Mouse (Mus musculus) brain, embryonic 18.5 days (tissue): ENCODE results near the gene Slc50a1.

Experiments
- DNase-seq: peaks from one replicate; pipeline ENCODE4 v3.0.0-alpha.2; 2012; ENCODE audit warnings: low read depth, low spot score

Slc50a1 gene

DNA sequence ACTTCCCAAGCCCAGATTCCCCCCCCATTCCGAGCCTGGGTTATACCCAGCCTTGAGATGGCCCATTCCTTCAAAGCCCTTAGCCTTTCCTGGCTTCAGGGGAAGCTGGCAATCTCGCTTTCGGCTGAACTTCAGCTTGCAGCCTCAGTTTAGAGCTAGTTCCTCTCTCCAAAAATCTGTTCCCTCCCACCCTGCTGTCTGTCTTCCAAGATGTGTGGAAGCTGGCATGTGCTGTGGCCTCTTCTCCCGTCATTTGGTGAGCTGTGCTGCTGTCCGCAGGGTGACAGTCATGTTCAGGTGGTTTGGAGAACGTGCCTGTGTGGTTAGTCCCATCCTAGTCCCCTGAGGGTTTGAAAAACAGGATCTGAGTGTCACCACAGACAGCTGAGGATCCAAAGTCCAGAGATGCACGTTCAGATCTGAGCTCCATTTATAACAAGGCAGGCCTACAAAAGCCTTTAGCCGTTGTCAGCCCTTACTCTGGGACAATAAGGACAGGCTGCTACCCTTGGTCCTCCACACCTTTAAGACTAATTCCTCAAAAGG lies 25.4 kb upstream of the Slc50a1 start:
- DNase-seq: no peak

DNA sequence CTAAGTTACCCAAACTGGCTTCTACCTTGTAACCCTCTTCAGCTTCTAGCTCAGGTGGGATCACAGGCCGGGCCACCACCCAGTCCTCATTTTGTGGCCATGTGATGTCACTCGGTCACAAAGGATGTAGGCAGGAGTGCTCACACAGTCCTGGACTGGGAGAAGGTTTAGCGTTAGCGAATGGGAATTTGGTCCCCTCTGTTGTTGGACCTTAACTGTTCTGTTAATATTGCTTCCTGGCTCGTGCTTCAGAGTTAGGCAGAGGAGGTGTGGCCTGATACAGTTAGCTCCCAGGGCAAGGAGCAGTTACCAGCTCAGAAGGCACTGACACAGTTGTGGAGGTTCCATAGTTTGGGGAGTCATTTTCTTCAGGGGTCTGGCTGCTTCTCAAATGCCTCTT lies 23.8 kb upstream of the Slc50a1 start:
- no peak for DNase-seq

DNA sequence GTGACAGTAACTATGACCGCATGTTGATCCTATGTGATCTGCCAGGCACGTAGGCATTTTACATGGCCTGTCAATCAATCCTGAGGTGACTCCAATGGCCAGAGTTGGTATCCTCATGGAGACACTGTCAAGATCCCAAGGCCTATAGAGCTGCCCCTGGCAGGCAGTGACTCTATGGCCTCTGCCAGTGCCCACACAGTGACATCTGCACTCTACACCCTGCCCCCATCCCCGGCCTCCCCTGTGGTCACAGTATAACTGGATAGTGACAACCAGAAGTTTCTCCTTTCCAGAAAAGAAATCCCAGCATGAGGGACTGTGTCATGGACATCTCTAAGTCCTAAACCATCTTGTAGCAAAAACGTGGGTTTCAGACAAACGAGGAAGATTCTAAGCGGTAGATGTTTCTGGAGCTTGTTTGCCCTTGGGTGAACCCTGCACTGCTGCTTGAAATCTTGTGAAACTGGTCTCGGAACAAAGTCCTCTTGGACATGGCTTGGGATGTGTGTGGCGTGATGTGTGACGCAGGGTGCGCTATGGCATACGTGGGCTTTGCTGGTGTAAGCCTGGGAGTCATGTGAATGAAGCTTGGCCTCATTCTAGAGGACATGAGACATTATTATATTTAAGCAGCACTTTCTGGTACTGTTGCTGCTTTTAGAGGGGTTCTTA lies 23.0 kb upstream of the Slc50a1 start:
- DNase-seq: no peak

DNA sequence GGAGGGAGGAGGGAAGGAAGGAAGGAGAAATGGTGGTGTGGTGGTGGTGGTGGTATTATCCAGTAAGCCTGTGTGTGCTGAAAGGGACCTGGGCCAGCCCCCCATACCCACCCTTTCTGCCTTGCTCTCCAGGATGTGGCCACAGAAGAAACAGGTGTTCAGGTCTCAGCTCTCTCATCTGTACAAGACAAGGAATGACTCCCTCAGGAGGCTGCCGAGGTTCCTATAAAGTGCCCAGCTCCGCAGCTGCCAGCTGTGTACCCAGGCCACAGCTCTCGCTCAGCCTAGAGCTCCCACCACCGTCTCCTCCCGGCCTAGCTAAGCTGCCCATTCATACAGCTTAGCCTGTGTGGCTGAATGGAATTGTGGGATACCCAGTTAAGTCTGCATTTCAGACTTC lies 21.9 kb upstream of the Slc50a1 start:
- DNase-seq: no peak

GRCm38 (mm10) chr3:89291874-89292273 lies 21.5 kb upstream of the Slc50a1 start:
- DNase-seq: no peak

DNA sequence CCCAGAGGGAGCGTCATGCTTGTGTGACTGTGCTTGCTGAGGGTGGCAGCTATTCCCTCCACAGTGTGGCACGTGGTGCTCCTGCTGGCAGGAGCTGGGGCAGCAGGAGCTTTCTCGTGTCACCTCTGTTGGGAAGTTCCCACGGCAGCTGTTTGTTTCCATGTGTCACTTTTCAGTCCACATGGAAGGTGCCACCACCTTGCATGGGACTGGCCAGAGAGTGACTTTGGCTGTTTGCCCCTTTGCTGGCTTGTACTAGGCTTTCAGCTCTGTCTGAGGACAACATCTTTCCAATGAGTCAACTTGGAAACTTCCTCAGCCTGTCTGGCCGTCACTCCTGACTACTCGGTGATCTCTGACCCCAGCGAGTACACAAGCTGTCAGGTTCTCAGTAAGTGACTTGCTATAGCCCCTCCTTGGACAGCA lies 18.1 kb upstream of the Slc50a1 start:
- no peak for DNase-seq

- DNase-seq: no peak
These were observed 16.9 kb upstream of the Slc50a1 start for GRCm38 (mm10) chr3:89287286-89287685.

GRCm38 (mm10) chr3:89285526-89285925 lies 15.2 kb upstream of the Slc50a1 start:
- no peak for DNase-seq

DNA sequence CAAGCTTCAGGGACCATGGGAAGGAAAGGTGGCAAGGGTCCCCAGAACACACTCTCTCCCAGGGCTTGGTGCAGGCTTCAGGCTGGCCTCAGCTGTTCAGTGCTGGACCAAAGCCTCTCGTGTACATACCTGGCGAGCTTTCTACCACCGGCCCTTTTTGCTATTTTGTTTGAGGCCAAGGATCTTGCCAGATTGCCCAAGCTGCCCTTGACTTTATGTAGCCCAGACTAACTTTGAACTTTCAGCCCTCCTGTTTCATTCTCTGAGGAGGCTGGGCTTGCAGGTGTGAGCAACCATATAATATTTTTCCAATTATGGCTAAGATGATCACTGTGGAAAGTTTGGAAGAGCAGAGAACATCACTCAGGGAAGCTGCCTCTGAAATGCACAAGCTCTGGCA lies 13.9 kb upstream of the Slc50a1 start:
- no peak for DNase-seq

DNA sequence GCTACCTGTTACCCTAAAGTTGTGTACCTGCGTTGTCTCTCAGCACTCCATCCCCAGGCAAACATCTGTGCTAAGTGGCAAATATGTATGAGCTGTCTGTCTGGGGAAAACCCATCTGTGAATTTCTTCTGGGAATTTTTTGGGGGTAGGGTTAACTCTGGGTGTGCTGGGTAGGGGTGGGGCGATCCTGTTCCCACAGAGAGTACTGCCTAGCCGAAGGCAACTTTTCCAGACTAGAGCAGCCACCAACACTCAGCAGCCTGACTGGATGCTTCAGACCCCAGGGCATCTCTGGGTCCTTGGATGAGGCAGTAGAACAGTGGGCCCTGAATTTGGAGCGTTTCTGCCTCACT lies 11.9 kb upstream of the Slc50a1 start:
- DNase-seq: no peak

DNA sequence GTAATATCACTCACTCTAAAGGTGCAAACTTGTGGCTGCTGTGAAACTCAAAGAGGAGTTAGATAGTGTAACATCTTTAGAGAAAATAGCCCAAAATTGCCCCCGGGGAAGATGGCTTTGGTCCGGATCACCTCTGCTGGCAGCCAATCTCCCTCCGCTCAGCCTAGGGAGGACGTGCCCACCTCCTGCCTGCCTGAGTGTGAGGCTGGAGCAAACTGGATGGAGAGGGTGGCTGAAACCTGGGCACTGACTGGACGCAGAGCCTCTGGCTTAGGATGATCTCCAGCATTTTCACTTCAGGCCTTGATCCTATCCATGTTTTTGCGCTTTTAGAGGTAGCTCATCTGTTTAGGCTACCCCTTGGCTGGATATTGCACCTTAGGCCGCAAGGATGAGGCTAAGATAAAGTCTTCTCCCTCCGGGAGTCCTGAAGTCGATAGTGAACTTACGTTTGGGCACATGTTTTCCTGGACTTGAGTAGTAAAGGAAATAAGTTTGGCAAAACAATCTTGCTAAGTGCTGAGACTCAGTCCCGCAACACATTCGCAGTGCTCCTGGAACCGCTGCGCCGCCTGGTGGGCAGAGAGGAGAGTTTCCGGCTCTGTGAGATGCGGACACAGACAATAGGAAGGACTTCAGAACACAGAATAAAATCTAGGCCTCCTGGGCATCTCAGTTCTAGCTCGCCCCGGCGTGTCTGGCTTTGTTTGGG lies 11.4 kb upstream of the Slc50a1 start:
- no peak for DNase-seq

DNA sequence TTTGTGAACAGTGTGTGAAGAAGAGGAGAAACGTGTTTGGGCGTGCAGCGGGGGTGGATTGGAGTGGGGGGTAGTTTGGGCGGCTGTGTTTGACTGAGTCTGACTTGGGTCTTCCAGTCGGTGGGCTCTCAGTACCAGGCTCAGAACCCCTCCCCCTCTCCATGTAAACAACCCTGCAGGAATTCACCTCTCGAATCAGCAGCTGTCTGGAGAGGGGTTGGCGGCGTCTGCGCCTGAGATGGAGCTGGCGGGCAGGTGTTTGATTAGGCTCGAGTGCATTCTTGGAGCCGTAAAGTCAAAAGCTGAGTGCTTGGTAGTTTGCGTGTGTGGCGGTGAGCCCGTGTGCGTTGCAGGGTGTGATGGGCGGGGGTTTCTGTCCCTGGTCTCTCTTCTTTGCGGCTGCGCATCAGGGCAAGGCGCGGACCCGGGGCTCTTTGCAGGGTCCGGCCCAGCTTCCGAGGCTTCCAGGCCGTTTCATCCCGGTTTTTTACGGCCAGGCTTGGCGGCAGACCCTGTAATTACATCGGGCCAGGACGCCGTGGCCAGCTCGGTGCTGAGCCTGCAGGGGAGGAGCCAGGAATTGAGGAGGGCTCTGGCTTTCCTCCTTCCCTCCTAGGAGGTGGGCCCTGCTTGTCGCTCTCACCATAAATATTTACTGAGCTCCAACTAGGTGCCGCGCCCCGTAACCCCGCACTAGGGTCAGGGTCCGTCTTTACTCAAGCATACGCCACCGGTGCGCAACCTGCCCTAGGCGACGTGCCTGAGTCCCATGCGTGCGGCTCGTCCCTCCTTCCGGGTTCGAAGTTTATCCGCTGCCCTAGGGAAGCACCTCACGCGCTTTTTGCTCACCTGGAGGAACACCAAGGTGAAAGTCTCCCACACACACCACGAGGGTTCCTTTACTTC lies 10.5 kb upstream of the Slc50a1 start, which contains the start of gene Efna1:
Gene Efna1, minus strand, starts transcription at position 537 of the 906 bp plus-strand sequence.
- DNase-seq: no peak

DNA sequence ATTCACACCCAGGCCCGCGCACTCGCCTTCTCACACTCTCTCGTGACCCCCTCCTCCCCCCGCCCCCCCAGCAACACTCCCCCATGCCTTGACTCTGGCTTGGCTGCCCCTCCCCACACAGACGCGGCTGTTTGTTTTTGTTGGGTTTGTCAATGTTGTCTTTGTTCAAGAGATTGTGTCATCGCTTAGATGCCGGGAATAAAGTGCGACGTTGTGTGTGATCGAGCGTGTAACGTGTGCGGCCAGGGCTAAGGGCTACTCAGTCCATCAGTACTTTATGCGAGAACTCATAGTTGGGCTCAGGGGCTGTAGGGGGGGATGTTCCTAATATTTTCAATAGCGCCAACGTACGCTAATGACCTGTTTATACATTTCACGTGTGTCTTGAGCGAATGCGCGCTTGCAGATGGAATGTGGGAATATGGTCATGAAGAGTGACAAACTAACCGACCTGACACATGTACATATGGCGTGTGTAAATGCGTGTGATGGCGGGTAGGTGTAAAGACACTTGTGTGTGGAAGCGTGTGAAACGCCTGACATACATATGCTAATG lies 9.8 kb upstream of the Slc50a1 start:
- no peak for DNase-seq

DNA sequence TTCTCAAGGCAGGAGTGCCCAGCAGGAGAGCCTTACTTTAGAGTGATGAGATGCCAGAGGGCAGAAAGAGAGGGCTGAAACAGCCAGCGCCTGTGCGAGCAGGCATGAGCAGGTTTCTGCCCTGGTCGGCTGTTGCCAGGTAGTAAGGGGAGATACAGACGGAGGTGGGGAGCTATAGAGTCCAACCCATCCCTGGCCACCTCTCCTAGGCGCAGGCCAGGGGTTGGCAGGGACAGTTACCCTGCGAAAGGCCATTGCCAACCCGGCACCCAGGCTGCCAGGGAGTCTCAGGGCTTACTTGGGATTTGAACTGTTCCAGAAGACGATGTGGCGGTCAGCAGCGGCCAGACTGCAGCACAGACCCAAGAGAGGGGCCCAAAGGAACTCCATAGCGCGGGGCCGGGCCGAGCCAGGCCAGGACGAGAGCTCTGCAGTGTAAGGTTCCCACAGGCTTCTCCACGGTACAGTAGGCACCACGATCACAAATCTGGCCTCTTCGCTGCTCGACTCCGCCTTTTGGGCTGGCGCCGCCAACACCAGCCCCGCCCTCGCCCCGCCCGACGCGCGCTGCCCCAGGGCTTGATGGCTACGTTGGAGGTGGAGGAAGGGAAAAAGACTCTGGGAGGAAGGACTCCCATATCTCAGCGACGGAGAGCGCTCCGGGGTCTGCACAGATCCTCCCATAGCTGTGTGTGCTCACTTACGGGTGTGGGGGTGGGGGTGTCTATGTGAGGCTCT lies 9.0 kb upstream of the Slc50a1 start:
- no peak for DNase-seq

DNA sequence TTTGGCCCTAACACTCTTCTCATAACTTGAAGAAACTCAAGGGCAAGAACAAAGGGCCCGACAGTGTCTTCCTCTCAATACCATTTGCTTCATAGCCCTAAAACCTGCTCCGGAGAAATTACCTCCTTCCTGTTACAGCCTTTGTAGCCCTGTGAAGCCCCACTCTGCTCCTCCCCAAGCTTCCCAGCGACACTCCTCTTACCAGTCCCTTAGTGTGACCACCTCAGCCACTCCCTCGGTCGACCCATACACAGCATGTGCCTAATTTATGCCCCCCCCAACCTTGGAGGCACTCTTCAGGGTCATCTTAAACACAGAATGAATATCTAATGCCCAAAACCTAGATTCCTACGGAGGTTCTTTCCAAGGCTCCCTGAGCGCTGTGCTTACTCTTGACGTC lies 8.3 kb upstream of the Slc50a1 start:
- DNase-seq: no peak

GRCm38 (mm10) chr3:89278107-89278506 lies 7.7 kb upstream of the Slc50a1 start:
- DNase-seq: no peak

DNA sequence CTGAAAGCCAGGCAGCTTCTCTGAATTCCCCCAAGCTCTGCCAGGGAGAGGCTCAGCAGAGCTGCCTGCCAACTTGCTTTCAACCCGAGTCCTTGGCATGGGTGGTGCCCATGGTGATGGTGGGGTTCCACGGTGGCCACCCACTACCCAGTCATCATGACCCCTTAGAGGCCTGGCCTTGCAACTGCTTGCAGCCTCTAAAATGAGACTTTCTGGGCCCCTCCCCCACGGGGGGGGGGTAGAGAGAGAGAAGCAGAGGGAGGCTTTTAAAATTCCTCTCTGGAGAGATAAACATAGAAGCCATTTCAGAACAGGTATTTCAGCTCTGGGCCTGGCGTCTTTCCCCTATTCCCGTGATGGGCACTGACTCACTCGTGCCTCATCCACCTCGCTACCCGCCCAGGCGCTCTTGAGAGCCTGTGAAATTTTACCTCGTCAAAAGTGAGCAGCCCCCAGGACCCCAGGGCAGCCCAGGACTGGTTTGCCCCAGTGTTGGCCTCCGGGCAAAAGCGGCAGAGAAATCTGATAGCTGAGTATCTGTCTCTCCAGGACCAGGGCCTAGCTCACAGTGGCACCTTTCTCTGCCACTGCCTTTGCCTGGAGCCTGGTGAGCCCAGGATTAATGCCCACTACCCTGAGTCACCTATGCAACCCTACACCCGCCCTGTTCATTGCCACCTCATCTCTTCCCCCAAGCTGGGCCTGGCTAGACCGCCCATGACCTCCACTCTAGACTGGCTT lies 7.1 kb upstream of the Slc50a1 start:
- no peak for DNase-seq

- DNase-seq: no peak
These were observed 5.7 kb upstream of the Slc50a1 start for GRCm38 (mm10) chr3:89276061-89276460.

DNA sequence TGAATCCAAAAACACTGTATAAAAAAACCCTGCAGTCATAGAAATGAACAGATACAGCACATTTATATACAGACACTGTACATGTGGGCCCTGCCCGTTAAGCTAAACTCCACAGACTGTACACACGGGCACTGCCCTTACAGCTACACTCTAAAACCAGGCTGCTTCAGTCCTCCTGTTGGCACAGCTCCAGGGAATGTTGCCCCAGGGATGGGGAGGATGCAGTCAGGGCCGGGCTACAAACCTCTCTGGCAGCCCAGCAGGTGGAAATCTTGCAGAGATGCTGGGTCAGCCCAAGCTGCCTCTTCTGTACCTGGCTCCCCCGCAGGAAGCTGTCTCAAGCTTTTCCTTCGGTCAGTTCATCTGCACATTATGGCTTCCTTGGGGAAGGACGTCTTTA lies 1.4 kb upstream of the Slc50a1 start:
- DNase-seq: no peak

DNA sequence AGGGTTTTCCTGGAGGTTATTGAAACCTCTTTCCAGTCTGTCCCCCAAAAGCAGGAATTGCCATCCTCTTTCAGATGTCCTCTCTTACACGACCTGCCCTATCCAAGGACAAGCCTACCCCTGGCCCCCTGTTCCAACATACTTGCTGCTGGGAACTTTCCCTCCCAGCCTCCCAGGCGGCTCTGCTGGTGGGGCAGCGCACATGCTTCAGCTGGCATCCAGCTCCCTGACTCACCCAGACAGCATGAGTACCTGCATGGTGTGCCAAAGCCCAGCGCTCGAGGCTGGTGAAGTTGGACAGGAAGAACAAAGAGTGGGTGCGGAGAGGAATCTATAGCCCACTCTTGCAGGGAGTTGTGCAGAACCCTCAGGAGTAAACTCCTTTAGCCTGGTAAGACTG lies 521 bp upstream of the Slc50a1 start:
- no peak for DNase-seq
